ENCODE assay signal across 8 mouse cellular contexts in genomic region chr10:71344579-71345143, GRCm38 (mm10). TPM values are rescaled to one million over a fixed set of nuclear protein-coding genes. Genes with fewer than 3 reads are reported as not detected.
DNase-seq lines count a peak whose midpoint lies in the region; ATAC-seq and TF ChIP-seq lines count a peak whose summit lies in the region.

Gene Cisd1, minus strand, starts transcription at chr10:71344954.

- H3K27ac ChIP-seq in bone marrow macrophage, adult 2 months (ENCODE audit: insufficient read depth, low read depth, low read length), result peak within 1 kb of the TSS; percentile 27; the same call in 1 of the 2 replicates
- H3K27ac ChIP-seq in embryonic fibroblast, embryonic 13.5 days (ENCODE audit: insufficient read depth, low read length), result no peak within 1 kb of the TSS
- peak within 1 kb of the TSS; percentile 91 for H3K27ac ChIP-seq in heart, embryonic 10.5 days
- peak within 1 kb of the TSS; percentile 63 for H3K27ac ChIP-seq in kidney, embryonic 15.5 days

- H3K4me1 ChIP-seq in bone marrow macrophage, adult 2 months (ENCODE audit: control insufficient read depth, insufficient read depth, low read length), result peaks cover 24% of the 10 kb centered on the region
- 0 out of 2 replicates have a peak, but pooled peaks cover 2% of the 10 kb centered on the region for H3K4me1 ChIP-seq in embryonic fibroblast, embryonic 13.5 days (ENCODE audit: control insufficient read depth, insufficient read depth, low read length)
- peaks cover 32% of the 10 kb centered on the region for H3K4me1 ChIP-seq in heart, embryonic 10.5 days
- H3K4me1 ChIP-seq in kidney, embryonic 15.5 days, result peaks cover 64% of the 10 kb centered on the region

- peak; percentile 76 for ATAC-seq in kidney, embryonic 15.5 days (replicated peaks; ENCODE audit: low FRiP score)
- ATAC-seq in monocyte, adult 5-6 weeks (replicated peaks; ENCODE audit: insufficient number of reproducible peaks, low FRiP score, low TSS enrichment, poor library complexity, severe bottlenecking), result peak; percentile 34

- H3K9ac ChIP-seq in kidney, embryonic 15.5 days, result peak within 1 kb of the TSS; percentile 62

- no peaks in the 10 kb centered on the region for H3K36me3 ChIP-seq in heart, embryonic 10.5 days
- H3K36me3 ChIP-seq in kidney, embryonic 15.5 days, result no peaks in the 10 kb centered on the region

- DNase-seq in A20 (ENCODE audit: low read depth, low spot score), result peak; percentile 97
- peak; percentile 96 for DNase-seq in heart, embryonic 10.5 days (ENCODE audit: low spot score)
- DNase-seq in liver, result peak; percentile 97
- peak; percentile 91 to 97 for DNase-seq in spleen, postnatal 4 days (ENCODE audit: low spot score in 2 of 2)

- H3K9me3 ChIP-seq in heart, embryonic 10.5 days, result no peaks in the 10 kb centered on the region
- no peaks in the 10 kb centered on the region for H3K9me3 ChIP-seq in kidney, embryonic 15.5 days (replicated peaks)

- WGBS in heart, embryonic 10.5 days, result under 1% methylated on average over 60 of the region's 60 CpGs
- WGBS in kidney, embryonic 15.5 days, result under 1% methylated on average over 60 of the region's 60 CpGs

- TF ChIP-seq POLR2A in bone marrow macrophage, adult 2 months (IDR thresholded peaks at IDR 0.05; ENCODE audit: borderline replicate concordance, low read depth, low read length), result no peak
- peak; percentile 74 for TF ChIP-seq POLR2A in embryonic fibroblast, embryonic 13.5 days (IDR thresholded peaks at IDR 0.05; ENCODE audit: low read depth, low read length)

- H3K27me3 ChIP-seq in heart, embryonic 10.5 days (ENCODE audit: insufficient read depth, poor library complexity, severe bottlenecking), result no peaks in the 10 kb centered on the region
- H3K27me3 ChIP-seq in kidney, embryonic 15.5 days, result no peaks in the 10 kb centered on the region

- H3K4me3 ChIP-seq in bone marrow macrophage, adult 2 months (ENCODE audit: insufficient read depth, low read length), result peak within 1 kb of the TSS; percentile 85
- H3K4me3 ChIP-seq in embryonic fibroblast, embryonic 13.5 days (ENCODE audit: insufficient read depth, low read length), result peak within 1 kb of the TSS; percentile 72
- H3K4me3 ChIP-seq in heart, embryonic 10.5 days, result peak within 1 kb of the TSS; percentile 83
- H3K4me3 ChIP-seq in kidney, embryonic 15.5 days (replicated peaks), result peak within 1 kb of the TSS; percentile 68

- no peak for TF ChIP-seq CTCF in bone marrow macrophage, adult 2 months (IDR thresholded peaks at IDR 0.05; ENCODE audit: low read depth, low read length)
- TF ChIP-seq CTCF in embryonic fibroblast, embryonic 13.5 days (IDR thresholded peaks at IDR 0.05; ENCODE audit: borderline replicate concordance, insufficient read depth, low read length), result no peak

- peak within 1 kb of the TSS; percentile 81 for H3K4me2 ChIP-seq in kidney, embryonic 15.5 days

RNA-seq across cellular contexts. Expression of gene Cisd1, which starts in this region (rescaled TPM):
- polyA plus RNA-seq in bone marrow macrophage, adult 2 months (2012; ENCODE audit: insufficient read depth, insufficient read length, missing spikeins), result 15.1 and 19.4 TPM in 2 replicates
- polyA plus RNA-seq in embryonic fibroblast, embryonic 13.5 days (2011; ENCODE audit: insufficient read length, low read depth, missing spikeins), result 27.5 and 31.4 TPM in 2 replicates
- polyA plus RNA-seq in heart, embryonic 10.5 days (2016; fragmentation: Nextera tagmentation; extraction: Ambion mirVana), result 127 and 162 TPM in 2 replicates
- 131 and 136 TPM in 2 replicates for polyA plus RNA-seq in kidney, embryonic 15.5 days (2015; fragmentation: Nextera tagmentation; extraction: Ambion mirVana)
- total RNA-seq in monocyte, adult 5-6 weeks (2017), result 7.3 to 9.7 TPM (median 9.0 TPM) in 3 replicates
